Mouse (Mus musculus) layer of hippocampus, adult 6 months (tissue): ENCODE results near the gene Gm6676. TPM values are rescaled to one million over a fixed set of nuclear protein-coding genes. Genes with fewer than 3 reads are reported as not detected.

ENCODE experiments used
- long read RNA-seq, 2 experiments: library from polyadenylated mRNA; unstranded; transcript quantifications; one replicate each; pipeline ENCODE4 v2.0.0; 2019 to 2020
- polyA plus RNA-seq: library from polyadenylated mRNA; unstranded; fragments of <200 nt; fragmentation: Nextera tagmentation; gene quantifications from 2 replicates; pipeline ENCODE4 v1.2.3, GENCODE M21; 2021

The Gm6676 gene
- polyA plus RNA-seq: not detected in 2 replicates
- long read RNA-seq, experiment 1: 0 reads
- long read RNA-seq, experiment 2: 0 reads

DNA sequence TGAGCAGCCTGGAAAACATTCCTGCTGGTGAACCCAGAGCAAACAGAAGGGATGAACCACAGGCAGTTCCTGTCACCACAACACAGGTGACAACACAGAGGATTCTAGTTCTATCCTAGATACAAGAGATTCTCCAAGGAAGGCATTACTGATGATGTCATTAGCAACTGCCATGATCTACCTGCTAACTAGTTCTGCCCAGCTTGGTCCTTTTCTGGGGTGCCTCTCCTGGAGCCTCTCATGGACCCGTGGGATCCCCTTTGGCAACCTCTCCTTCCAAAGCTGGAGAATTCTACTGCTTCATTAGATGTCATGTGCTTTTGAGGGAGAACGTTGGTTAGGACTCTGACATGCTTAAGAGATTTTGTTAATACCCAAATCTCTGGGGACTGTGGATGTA, at the start of gene Gm6676:
Gm6676 (minus strand) TSS at position 101 of the 400 bp plus-strand sequence.

GRCm38 (mm10) chr14:7174483-7174971, 49.3 kb upstream of the Gm6676 start, which contains the start of gene Gm3512:
Gene Gm3512, minus strand, starts transcription at chr14:7174533.

DNA sequence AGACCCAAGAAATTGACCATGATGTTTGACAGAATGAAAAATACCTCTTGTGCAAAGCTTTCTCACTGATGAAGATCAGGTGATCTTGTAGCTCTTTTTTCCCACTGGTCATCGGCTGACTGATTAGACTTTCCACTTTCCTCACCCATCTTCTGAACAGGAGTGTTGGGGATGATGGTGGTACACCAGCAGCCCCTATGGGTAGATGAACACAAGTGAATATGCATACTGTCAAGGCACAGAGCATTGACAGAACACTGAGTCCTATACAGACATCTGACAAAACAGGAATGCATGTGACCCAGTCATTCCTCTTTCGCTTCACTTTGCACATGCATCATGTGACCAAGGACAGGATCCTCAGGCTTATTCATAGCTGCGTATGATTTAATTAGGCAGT, 24.7 kb downstream of the Gm6676 start, which contains the start of gene Gm3696:
Gm3696 (minus strand) TSS at position 101 of the 400 bp plus-strand sequence.

Other genes with a start within 250 kb of the Gm6676 start
- 2.6 TPM in 2 replicates for gene Gm3667, start 235.4 kb downstream of the Gm6676 start, polyA plus RNA-seq
- not detected in 2 replicates for gene Gm6356, start 151.6 kb downstream of the Gm6676 start, polyA plus RNA-seq
- gene Gm10406, start 98.0 kb downstream of the Gm6676 start, polyA plus RNA-seq: 0.41 and 0.58 TPM in 2 replicates
- gene Gm3685, start 80.4 kb downstream of the Gm6676 start, polyA plus RNA-seq: not detected in 2 replicates
- gene Gm3696, start 24.8 kb downstream of the Gm6676 start, polyA plus RNA-seq: 2.9 and 3.4 TPM in 2 replicates
- 3.7 and 4.5 TPM in 2 replicates for gene Gm3512, start 49.1 kb upstream of the Gm6676 start, polyA plus RNA-seq
- not detected in 2 replicates for gene Gm16434, start 69.1 kb upstream of the Gm6676 start, polyA plus RNA-seq
- not detected in 2 replicates for gene Gm3727, start 139.3 kb upstream of the Gm6676 start, polyA plus RNA-seq
- 0.74 and 0.95 TPM in 2 replicates for gene Gm3739, start 189.6 kb upstream of the Gm6676 start, polyA plus RNA-seq
- gene Gm5797, start 207.0 kb upstream of the Gm6676 start, polyA plus RNA-seq: not detected in 2 replicates
- gene Gm8374, start 239.7 kb upstream of the Gm6676 start, polyA plus RNA-seq: not detected in 2 replicates